Mouse (Mus musculus): Measurements from ENCODE around the gene Tmem91. TPM values are rescaled to one million over a fixed set of nuclear protein-coding genes. Genes with fewer than 3 reads are reported as not detected.

The Tmem91 gene
- polyA plus RNA-seq, 1 experiment from 2014 or later, result 1.9 TPM

GRCm38 (mm10) chr7:25680514-25681258, 5.7 kb upstream of the Tmem91 start, which contains the start of gene B9d2:
B9d2 (plus strand) TSS chr7:25680780.
- peak; percentile 97 for ATAC-seq (ENCODE audit: low read depth)
- Histone ChIP-seq H3K9me3 (ENCODE audit: control insufficient read depth, low read length) (no peaks in the 10 kb centered on the region), H3K27me3 (replicated peaks; ENCODE audit: control insufficient read depth, insufficient read depth, low read length) (peaks cover 9% of the 10 kb centered on the region; the same call in 1 of the 2 replicates), H3K4me1 (ENCODE audit: control insufficient read depth, insufficient read depth, low read length) (peaks cover 15% of the 10 kb centered on the region; the same call in 1 of the 2 replicates), H3K9ac (ENCODE audit: low read depth, low read length) (peak within 1 kb of the TSS; percentile 68), H3K36me3 (ENCODE audit: control insufficient read depth, insufficient read depth, low read length) (no peaks in the 10 kb centered on the region), H3K4me2 (ENCODE audit: low read depth, low read length) (peak within 1 kb of the TSS; percentile 74), H3K27ac (replicated peaks; ENCODE audit: low read depth, low read length) (peak within 1 kb of the TSS; percentile 92), H3K4me3 (ENCODE audit: low read depth, low read length) (peak within 1 kb of the TSS; percentile 59)
- peak; percentile 98 for DNase-seq (ENCODE audit: low spot score)
- under 1% methylated on average over 34 of the region's 46 CpGs for WGBS

DNA sequence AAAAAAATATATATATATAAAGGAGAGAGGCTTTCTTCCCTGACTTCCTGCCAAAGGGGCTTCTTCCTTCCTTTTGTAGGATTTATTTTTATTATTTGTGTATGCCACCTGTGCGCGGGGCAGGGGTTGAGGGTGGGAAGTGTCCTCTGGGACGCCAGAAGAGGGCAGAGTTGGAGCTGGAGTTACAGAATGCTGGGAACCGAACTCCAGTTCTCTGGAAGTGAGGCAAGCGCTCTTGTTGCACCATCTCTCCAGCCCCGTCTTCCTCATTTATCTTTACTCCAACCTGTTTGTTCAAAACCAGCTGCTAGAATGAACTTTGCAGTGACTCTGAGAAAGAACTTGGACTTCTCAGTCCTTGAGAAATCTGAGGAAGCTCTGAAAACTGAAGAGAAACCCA, 5.0 kb upstream of the Tmem91 start:
- Histone ChIP-seq H3K27me3 (replicated peaks; ENCODE audit: control insufficient read depth, insufficient read depth, low read length) (peaks cover 16% of the 10 kb centered on the region), H3K4me2 (ENCODE audit: low read depth, low read length) (peak overlapping the region; percentile 74), H3K9ac (ENCODE audit: low read depth, low read length) (peak overlapping the region; percentile 68; the same call in 1 of the 2 replicates), H3K9me3 (ENCODE audit: control insufficient read depth, low read length) (no peaks in the 10 kb centered on the region), H3K27ac (replicated peaks; ENCODE audit: low read depth, low read length) (peak overlapping the region; percentile 92; the same call in 1 of the 2 replicates), H3K4me1 (ENCODE audit: control insufficient read depth, insufficient read depth, low read length) (peaks cover 15% of the 10 kb centered on the region; the same call in 1 of the 2 replicates), H3K4me3 (ENCODE audit: low read depth, low read length) (peak overlapping the region; percentile 59), H3K36me3 (ENCODE audit: control insufficient read depth, insufficient read depth, low read length) (no peaks in the 10 kb centered on the region)
- no peak for ATAC-seq (ENCODE audit: low read depth)
- WGBS, result 11% methylated on average over 6 of the region's 6 CpGs
- no peak for DNase-seq (ENCODE audit: low spot score)

DNA sequence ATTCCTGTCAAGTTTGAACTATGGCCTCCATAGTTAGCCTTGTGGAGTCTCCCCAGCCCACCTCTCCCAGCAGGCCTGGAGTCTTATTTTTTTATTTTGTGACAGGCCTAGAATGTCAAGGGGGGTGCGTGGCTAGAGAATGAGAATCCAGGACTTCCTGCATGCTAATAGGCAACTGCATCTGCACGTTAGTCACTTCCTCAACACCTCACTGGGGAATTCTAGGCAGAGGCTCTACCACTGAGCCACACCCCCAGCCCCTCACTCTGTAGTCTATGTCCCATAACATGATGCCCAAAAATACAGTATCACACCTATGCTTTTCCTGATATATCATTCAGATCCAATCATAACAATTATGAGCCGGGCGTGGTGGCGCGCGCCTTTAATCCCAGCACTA, 2.0 kb upstream of the Tmem91 start:
- Histone ChIP-seq H3K4me1 (ENCODE audit: control insufficient read depth, insufficient read depth, low read length) (peaks cover 15% of the 10 kb centered on the region; the same call in 1 of the 2 replicates), H3K9me3 (ENCODE audit: control insufficient read depth, low read length) (no peaks in the 10 kb centered on the region), H3K36me3 (ENCODE audit: control insufficient read depth, insufficient read depth, low read length) (no peaks in the 10 kb centered on the region), H3K9ac (ENCODE audit: low read depth, low read length) (no peak overlapping the region), H3K4me3 (ENCODE audit: low read depth, low read length) (no peak overlapping the region), H3K27me3 (replicated peaks; ENCODE audit: control insufficient read depth, insufficient read depth, low read length) (peaks cover 36% of the 10 kb centered on the region), H3K27ac (replicated peaks; ENCODE audit: low read depth, low read length) (no peak overlapping the region), H3K4me2 (ENCODE audit: low read depth, low read length) (no peak overlapping the region)
- DNase-seq (ENCODE audit: low spot score), result no peak
- no peak for ATAC-seq (ENCODE audit: low read depth)
- 91% methylated on average over 7 of the region's 7 CpGs for WGBS

GRCm38 (mm10) chr7:25676085-25676781, 1.3 kb upstream of the Tmem91 start:
- H3K4me2 ChIP-seq (ENCODE audit: low read depth, low read length), result 0 out of 2 replicates have a peak overlapping the region, but pooled peaks have one; percentile 4
- peak; percentile 79 for DNase-seq (ENCODE audit: low spot score)
- ATAC-seq (ENCODE audit: low read depth), result peak; percentile 19; the same call in 1 of the 2 replicates

DNA sequence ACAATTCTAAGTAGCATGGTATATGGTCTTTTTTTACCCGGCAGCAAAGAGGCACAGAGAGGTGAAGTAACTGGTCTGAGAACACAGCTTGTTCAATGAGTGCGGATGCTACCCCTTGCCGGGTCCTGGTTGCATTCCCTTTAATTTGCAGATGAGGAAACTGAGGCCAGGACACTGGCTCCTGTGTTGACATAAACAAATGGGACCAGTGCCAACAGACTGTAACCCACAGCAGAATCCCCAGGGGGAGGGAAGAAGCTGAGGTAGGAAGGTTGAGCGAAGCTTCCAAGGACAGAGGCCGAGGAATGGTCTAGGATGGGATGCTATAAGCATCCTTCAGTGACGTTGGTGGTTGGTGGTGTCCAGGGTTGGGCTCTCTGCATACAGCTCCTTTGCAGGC, 439 bp upstream of the Tmem91 start:
- DNase-seq (ENCODE audit: low spot score) (no peak), ATAC-seq (ENCODE audit: low read depth) (no peak)
- H3K4me2 ChIP-seq (ENCODE audit: low read depth, low read length), result peak overlapping the region; percentile 49; the same call in 1 of the 2 replicates
- H3K36me3 ChIP-seq (ENCODE audit: control insufficient read depth, insufficient read depth, low read length), result no peaks in the 10 kb centered on the region
- H3K27ac ChIP-seq (replicated peaks; ENCODE audit: low read depth, low read length), result no peak overlapping the region
- H3K4me1 ChIP-seq (ENCODE audit: control insufficient read depth, insufficient read depth, low read length), result peaks cover 10% of the 10 kb centered on the region; the same call in 1 of the 2 replicates
- H3K9me3 ChIP-seq (ENCODE audit: control insufficient read depth, low read length), result no peaks in the 10 kb centered on the region
- 41% methylated on average over 6 of the region's 6 CpGs for WGBS
- 0 out of 2 replicates have a peak overlapping the region, but pooled peaks have one; percentile 28 for H3K4me3 ChIP-seq (ENCODE audit: low read depth, low read length)
- H3K9ac ChIP-seq (ENCODE audit: low read depth, low read length), result no peak overlapping the region; the same call in 1 of the 2 replicates
- peaks cover 36% of the 10 kb centered on the region for H3K27me3 ChIP-seq (replicated peaks; ENCODE audit: control insufficient read depth, insufficient read depth, low read length)

More at GRCm38 (mm10) chr7:25676085-25676781, 1.3 kb upstream of the Tmem91 start:
- WGBS, result 53% methylated on average over 15 of the region's 15 CpGs
- Histone ChIP-seq H3K36me3 (ENCODE audit: control insufficient read depth, insufficient read depth, low read length) (no peaks in the 10 kb centered on the region), H3K27me3 (replicated peaks; ENCODE audit: control insufficient read depth, insufficient read depth, low read length) (peaks cover 36% of the 10 kb centered on the region), H3K27ac (replicated peaks; ENCODE audit: low read depth, low read length) (no peak overlapping the region), H3K4me3 (ENCODE audit: low read depth, low read length) (no peak overlapping the region), H3K9ac (ENCODE audit: low read depth, low read length) (no peak overlapping the region), H3K4me1 (ENCODE audit: control insufficient read depth, insufficient read depth, low read length) (peaks cover 12% of the 10 kb centered on the region; the same call in 1 of the 2 replicates), H3K9me3 (ENCODE audit: control insufficient read depth, low read length) (no peaks in the 10 kb centered on the region)

- H3K27ac ChIP-seq (replicated peaks; ENCODE audit: low read depth, low read length), result no peak overlapping the region
Measured at GRCm38 (mm10) chr7:25674297-25674696, 669 bp downstream of the Tmem91 start.

DNA sequence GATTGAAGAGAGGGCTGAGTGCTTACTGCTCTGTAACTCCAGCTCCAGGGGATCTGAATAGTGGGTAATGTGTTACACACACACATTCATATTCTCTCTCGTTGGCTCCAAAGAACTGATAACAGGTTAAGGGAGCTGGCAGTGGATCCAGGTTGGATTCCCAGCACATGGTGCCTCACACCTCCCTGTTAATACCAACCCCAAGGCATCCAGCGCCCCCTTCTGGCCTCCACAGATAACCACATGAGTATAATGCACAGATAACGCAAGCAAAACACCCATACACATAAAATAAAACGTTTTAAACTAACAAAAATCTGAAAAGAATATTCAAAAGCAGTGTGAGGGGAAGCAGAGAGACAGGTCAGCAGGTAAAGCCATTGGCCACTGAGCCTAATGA, 2.5 kb downstream of the Tmem91 start:
- Histone ChIP-seq H3K36me3 (ENCODE audit: control insufficient read depth, insufficient read depth, low read length) (peaks cover 16% of the 10 kb centered on the region; the same call in 1 of the 2 replicates), H3K9me3 (ENCODE audit: control insufficient read depth, low read length) (no peaks in the 10 kb centered on the region), H3K4me2 (ENCODE audit: low read depth, low read length) (no peak overlapping the region), H3K4me1 (ENCODE audit: control insufficient read depth, insufficient read depth, low read length) (peaks cover 4% of the 10 kb centered on the region; the same call in 1 of the 2 replicates), H3K27me3 (replicated peaks; ENCODE audit: control insufficient read depth, insufficient read depth, low read length) (peaks cover 36% of the 10 kb centered on the region), H3K4me3 (ENCODE audit: low read depth, low read length) (no peak overlapping the region), H3K27ac (replicated peaks; ENCODE audit: low read depth, low read length) (no peak overlapping the region), H3K9ac (ENCODE audit: low read depth, low read length) (no peak overlapping the region)
- DNase-seq (ENCODE audit: low spot score), result no peak
- 51% methylated on average over 4 of the region's 4 CpGs for WGBS
- ATAC-seq (ENCODE audit: low read depth), result no peak

More at GRCm38 (mm10) chr7:25674297-25674696, 669 bp downstream of the Tmem91 start:
- Histone ChIP-seq H3K36me3 (ENCODE audit: control insufficient read depth, insufficient read depth, low read length) (peaks cover under 1% of the 10 kb centered on the region; the same call in 1 of the 2 replicates), H3K9ac (ENCODE audit: low read depth, low read length) (no peak overlapping the region), H3K4me2 (ENCODE audit: low read depth, low read length) (peak overlapping the region; percentile 49; the same call in 1 of the 2 replicates), H3K9me3 (ENCODE audit: control insufficient read depth, low read length) (no peaks in the 10 kb centered on the region), H3K4me3 (ENCODE audit: low read depth, low read length) (peak overlapping the region; percentile 28), H3K27me3 (replicated peaks; ENCODE audit: control insufficient read depth, insufficient read depth, low read length) (peaks cover 36% of the 10 kb centered on the region), H3K4me1 (ENCODE audit: control insufficient read depth, insufficient read depth, low read length) (peaks cover 4% of the 10 kb centered on the region; the same call in 1 of the 2 replicates)
- no peak for ATAC-seq (ENCODE audit: low read depth)
- WGBS, result 24% methylated on average over 9 of the region's 9 CpGs
- DNase-seq (ENCODE audit: low spot score), result no peak

- Histone ChIP-seq H3K27me3 (replicated peaks; ENCODE audit: control insufficient read depth, insufficient read depth, low read length) (peaks cover 34% of the 10 kb centered on the region), H3K4me3 (ENCODE audit: low read depth, low read length) (no peak overlapping the region), H3K4me1 (ENCODE audit: control insufficient read depth, insufficient read depth, low read length) (peaks cover 4% of the 10 kb centered on the region; the same call in 1 of the 2 replicates), H3K36me3 (ENCODE audit: control insufficient read depth, insufficient read depth, low read length) (peaks cover 16% of the 10 kb centered on the region; the same call in 1 of the 2 replicates), H3K4me2 (ENCODE audit: low read depth, low read length) (no peak overlapping the region), H3K9me3 (ENCODE audit: control insufficient read depth, low read length) (no peaks in the 10 kb centered on the region), H3K27ac (replicated peaks; ENCODE audit: low read depth, low read length) (no peak overlapping the region), H3K9ac (ENCODE audit: low read depth, low read length) (no peak overlapping the region)
- 79% methylated on average over 2 of the region's 2 CpGs for WGBS
- ATAC-seq (ENCODE audit: low read depth), result no peak
- no peak for DNase-seq (ENCODE audit: low spot score)
Measured at GRCm38 (mm10) chr7:25671686-25672085, 3.3 kb downstream of the Tmem91 start.

All from embryonic facial prominence, embryonic 14.5 days (tissue).